In genomic region chr6:115994877-115995520, GRCm38 (mm10) we compare ENCODE assay signal across 8 mouse cellular contexts. TPM values are rescaled to one million over a fixed set of nuclear protein-coding genes. Genes with fewer than 3 reads are reported as not detected.
DNase-seq lines count a peak whose midpoint lies in the region; ATAC-seq lines count a peak whose summit lies in the region.

Plxnd1 (minus strand) TSS chr6:115995005.

- peak within 1 kb of the TSS; percentile 59 for H3K27ac ChIP-seq in embryonic facial prominence, embryonic 12.5 days
- H3K27ac ChIP-seq in limb, embryonic 10.5 days = peak within 1 kb of the TSS; percentile 67
- H3K27ac ChIP-seq in midbrain, embryonic 12.5 days (replicated peaks) = no peak within 1 kb of the TSS

- peaks cover 60% of the 10 kb centered on the region for H3K4me1 ChIP-seq in embryonic facial prominence, embryonic 12.5 days
- H3K4me1 ChIP-seq in limb, embryonic 10.5 days = peaks cover 82% of the 10 kb centered on the region
- H3K4me1 ChIP-seq in midbrain, embryonic 12.5 days = peaks cover 29% of the 10 kb centered on the region

- H3K9ac ChIP-seq in embryonic facial prominence, embryonic 12.5 days = peak within 1 kb of the TSS; percentile 52
- H3K9ac ChIP-seq in midbrain, embryonic 12.5 days (replicated peaks) = peak within 1 kb of the TSS; percentile 52; the same call in 1 of the 2 replicates

- peak; percentile 91 for DNase-seq in 3134 (ENCODE audit: extremely low read depth, insufficient read length, low spot score)
- peak; percentile 99 for DNase-seq in adrenal gland, postnatal 25 days
- peak; percentile 100 for DNase-seq in heart, adult 11 months
- peak; percentile 93 for DNase-seq in kidney, adult 11 months
- peak; percentile 97 for DNase-seq in limb, embryonic 10.5 days (ENCODE audit: low spot score)
- peak; percentile 89 for DNase-seq in skeletal muscle tissue, adult 2 months (ENCODE audit: low read depth, low spot score)

- 1% methylated on average over 48 of the region's 51 CpGs for WGBS in embryonic facial prominence, embryonic 12.5 days
- WGBS in limb, embryonic 10.5 days = 2% methylated on average over 38 of the region's 51 CpGs
- WGBS in midbrain, embryonic 12.5 days = under 1% methylated on average over 30 of the region's 51 CpGs

- H3K36me3 ChIP-seq in embryonic facial prominence, embryonic 12.5 days = no peaks in the 10 kb centered on the region
- no peaks in the 10 kb centered on the region for H3K36me3 ChIP-seq in limb, embryonic 10.5 days
- no peaks in the 10 kb centered on the region for H3K36me3 ChIP-seq in midbrain, embryonic 12.5 days

- H3K4me3 ChIP-seq in embryonic facial prominence, embryonic 12.5 days = peak within 1 kb of the TSS; percentile 55
- peak within 1 kb of the TSS; percentile 65 for H3K4me3 ChIP-seq in limb, embryonic 10.5 days
- peak within 1 kb of the TSS; percentile 57 for H3K4me3 ChIP-seq in midbrain, embryonic 12.5 days

- ATAC-seq in embryonic facial prominence, embryonic 12.5 days (ENCODE audit: insufficient number of reproducible peaks, insufficient read depth, low FRiP score, low TSS enrichment) = 0 out of 2 replicates have a peak, but pooled peaks have one; percentile 28
- peak; percentile 64 for ATAC-seq in midbrain, embryonic 12.5 days (ENCODE audit: low FRiP score, low read depth)

- peaks cover 45% of the 10 kb centered on the region for H3K27me3 ChIP-seq in embryonic facial prominence, embryonic 12.5 days
- peaks cover 46% of the 10 kb centered on the region for H3K27me3 ChIP-seq in limb, embryonic 10.5 days (ENCODE audit: low read depth, poor library complexity, severe bottlenecking)
- H3K27me3 ChIP-seq in midbrain, embryonic 12.5 days = peaks cover 68% of the 10 kb centered on the region

- peak within 1 kb of the TSS; percentile 90 for H3K4me2 ChIP-seq in embryonic facial prominence, embryonic 12.5 days (replicated peaks)
- peak within 1 kb of the TSS; percentile 85 for H3K4me2 ChIP-seq in midbrain, embryonic 12.5 days (replicated peaks)

- H3K9me3 ChIP-seq in embryonic facial prominence, embryonic 12.5 days = no peaks in the 10 kb centered on the region
- no peaks in the 10 kb centered on the region for H3K9me3 ChIP-seq in limb, embryonic 10.5 days (replicated peaks)
- no peaks in the 10 kb centered on the region for H3K9me3 ChIP-seq in midbrain, embryonic 12.5 days

RNA-seq across cellular contexts. Expression of gene Plxnd1, which starts in this region (rescaled TPM):
- total RNA-seq in adrenal gland, postnatal 25 days (2021) = 170 and 214 TPM in 2 replicates
- polyA plus RNA-seq in embryonic facial prominence, embryonic 12.5 days (2016; fragmentation: Nextera tagmentation; extraction: Ambion mirVana) = 33.1 and 40.5 TPM in 2 replicates
- 27.9 and 30.9 TPM in 2 replicates for polyA plus RNA-seq in limb, embryonic 10.5 days (2016; fragmentation: Nextera tagmentation; extraction: Ambion mirVana)
- polyA plus RNA-seq in midbrain, embryonic 12.5 days (2016; fragmentation: Nextera tagmentation; extraction: Ambion mirVana) = 15.1 and 15.9 TPM in 2 replicates
